Mouse (Mus musculus): ENCODE results near the gene H1f0. TPM values are rescaled to one million over a fixed set of nuclear protein-coding genes. Genes with fewer than 3 reads are reported as not detected.

Gene H1f0
- 274 and 300 TPM in 2 replicates for polyA plus RNA-seq (2015; fragmentation: Nextera tagmentation; extraction: Ambion mirVana)

GRCm38 (mm10) chr15:79028237-79028738, at the start of gene H1f0:
H1f0 (plus strand) TSS chr15:79028450.

GRCm38 (mm10) chr15:79041585-79041984, 13.3 kb downstream of the H1f0 start, which contains the start of gene Galr3:
Galr3 (plus strand) TSS chr15:79041885.

GRCm38 (mm10) chr15:79062376-79063159, 34.3 kb downstream of the H1f0 start, which contains the start of gene Ankrd54:
Ankrd54 (minus strand) TSS chr15:79062893.

GRCm38 (mm10) chr15:79074913-79075532, 46.8 kb downstream of the H1f0 start, which contains the start of gene Eif3l:
Eif3l (plus strand) TSS chr15:79075179.

Small RNA genes lying within 50 kb of the gene (microRNA-seq; reads per million reads assigned to microRNA genes)
- 0.93 reads per million for gene Mir6956

Other genes starting within 250 kb of the H1f0 start
- 1.4 and 1.9 TPM in 2 replicates for gene Card10, start 225.4 kb upstream of the H1f0 start, polyA plus RNA-seq (2015; fragmentation: Nextera tagmentation; extraction: Ambion mirVana)
- 21.3 and 24.7 TPM in 2 replicates for gene Cdc42ep1, start 185.8 kb upstream of the H1f0 start, polyA plus RNA-seq (2015; fragmentation: Nextera tagmentation; extraction: Ambion mirVana)
- 0.77 and 0.97 TPM in 2 replicates for gene Lgals2, start 172.9 kb upstream of the H1f0 start, polyA plus RNA-seq (2015; fragmentation: Nextera tagmentation; extraction: Ambion mirVana)
- gene Gga1, start 151.3 kb upstream of the H1f0 start, polyA plus RNA-seq (2015; fragmentation: Nextera tagmentation; extraction: Ambion mirVana): 40.6 and 40.7 TPM in 2 replicates
- 0.19 and 0.22 TPM in 2 replicates for gene Gm49510, start 128.8 kb upstream of the H1f0 start, polyA plus RNA-seq (2015; fragmentation: Nextera tagmentation; extraction: Ambion mirVana)
- gene Sh3bp1, start 128.7 kb upstream of the H1f0 start, polyA plus RNA-seq (2015; fragmentation: Nextera tagmentation; extraction: Ambion mirVana): 15.0 and 16.9 TPM in 2 replicates
- 2.6 and 3.3 TPM in 2 replicates for gene Pdxp, start 114.5 kb upstream of the H1f0 start, polyA plus RNA-seq (2015; fragmentation: Nextera tagmentation; extraction: Ambion mirVana)
- gene Lgals1, start 101.7 kb upstream of the H1f0 start, polyA plus RNA-seq (2015; fragmentation: Nextera tagmentation; extraction: Ambion mirVana): 2,081 and 2,305 TPM in 2 replicates
- 33.8 and 37.6 TPM in 2 replicates for gene Nol12, start 93.5 kb upstream of the H1f0 start, polyA plus RNA-seq (2015; fragmentation: Nextera tagmentation; extraction: Ambion mirVana)
- 45.0 and 55.5 TPM in 2 replicates for gene Triobp, start 80.7 kb upstream of the H1f0 start, polyA plus RNA-seq (2015; fragmentation: Nextera tagmentation; extraction: Ambion mirVana)
- gene Galr3, start 13.4 kb downstream of the H1f0 start, polyA plus RNA-seq (2015; fragmentation: Nextera tagmentation; extraction: Ambion mirVana): not detected in 2 replicates
- gene Ankrd54, start 34.4 kb downstream of the H1f0 start, polyA plus RNA-seq (2015; fragmentation: Nextera tagmentation; extraction: Ambion mirVana): 21.2 and 22.3 TPM in 2 replicates
- gene Eif3l, start 46.7 kb downstream of the H1f0 start, polyA plus RNA-seq (2015; fragmentation: Nextera tagmentation; extraction: Ambion mirVana): 133 and 143 TPM in 2 replicates
- 22.6 and 23.7 TPM in 2 replicates for gene Micall1, start 80.4 kb downstream of the H1f0 start, polyA plus RNA-seq (2015; fragmentation: Nextera tagmentation; extraction: Ambion mirVana)
- 249 and 260 TPM in 2 replicates for gene Polr2f, start 112.6 kb downstream of the H1f0 start, polyA plus RNA-seq (2015; fragmentation: Nextera tagmentation; extraction: Ambion mirVana)
- 7.5 and 8.7 TPM in 2 replicates for gene 1700088E04Rik, start 112.8 kb downstream of the H1f0 start, polyA plus RNA-seq (2015; fragmentation: Nextera tagmentation; extraction: Ambion mirVana)
- gene Sox10, start 136.8 kb downstream of the H1f0 start, polyA plus RNA-seq (2015; fragmentation: Nextera tagmentation; extraction: Ambion mirVana): 1.3 and 1.8 TPM in 2 replicates
- gene Pick1, start 200.7 kb downstream of the H1f0 start, polyA plus RNA-seq (2015; fragmentation: Nextera tagmentation; extraction: Ambion mirVana): 17.8 and 18.8 TPM in 2 replicates
- gene Gm49486, start 200.9 kb downstream of the H1f0 start, polyA plus RNA-seq (2015; fragmentation: Nextera tagmentation; extraction: Ambion mirVana): 0.34 and 0.49 TPM in 2 replicates
- gene Slc16a8, start 226.3 kb downstream of the H1f0 start, polyA plus RNA-seq (2015; fragmentation: Nextera tagmentation; extraction: Ambion mirVana): 0.21 and 0.25 TPM in 2 replicates

Data from urinary bladder, postnatal 0 days (tissue).